Mouse (Mus musculus): ENCODE measurements around the gene Ptpn11.

The Ptpn11 gene

GRCm38 (mm10) chr5:121081754-121082153, 109.4 kb downstream of the Ptpn11 start:
- DNase-seq (ENCODE audit: low spot score) = no peak

Measured in embryo, embryonic 10 days (tissue).